Mouse (Mus musculus) granulocyte monocyte progenitor cell, adult 5-6 weeks (primary cell): ENCODE data around the gene Cdiptos. TPM values are rescaled to one million over a fixed set of nuclear protein-coding genes. Genes with fewer than 3 reads are reported as not detected.
A peak's percentile ranks its signal among the peaks of the same experiment; 100 is the strongest.

ENCODE experiments used
- ATAC-seq: replicated peaks from 2 replicates; pipeline ENCODE4 v1.8.0; 2016; ENCODE audit warnings: mild to moderate bottlenecking, moderate TSS enrichment, inconsistent platforms; ENCODE audit not compliant: poor library complexity, severe bottlenecking
- total RNA-seq, 2 experiments: library from RNA; stranded (forward) in 1 of 2; stranded (reverse) in 1 of 2; fragments of 200-712, 200-1000 nt in 1 of 2; fragments of >200 nt in 1 of 2; fragmentation: Nextera tagmentation in 1 of 2; gene quantifications; 2 replicates each; pipeline ENCODE4 v1.2.3; 2014 to 2017

Gene Cdiptos
- total RNA-seq (2014; fragmentation: Nextera tagmentation) (1.1 and 2.7 TPM in 2 replicates), total RNA-seq (2017) (0.26 and 1.1 TPM in 2 replicates)

GRCm38 (mm10) chr7:126975950-126976866, at the start of gene Cdiptos:
TSS of gene Cdiptos (minus strand) at chr7:126976098.
- ATAC-seq = peak; percentile 91

- peak; percentile 30 for ATAC-seq
Observed at GRCm38 (mm10) chr7:127024755-127025555, 49.1 kb upstream of the Cdiptos start.

- ATAC-seq = no peak
Observed at GRCm38 (mm10) chr7:127023896-127024690, 48.2 kb upstream of the Cdiptos start.

GRCm38 (mm10) chr7:127023272-127023691, 47.4 kb upstream of the Cdiptos start:
- no peak for ATAC-seq

GRCm38 (mm10) chr7:127022528-127023271, 46.8 kb upstream of the Cdiptos start:
- no peak for ATAC-seq

GRCm38 (mm10) chr7:127021563-127022527, 45.9 kb upstream of the Cdiptos start:
- no peak for ATAC-seq

DNA sequence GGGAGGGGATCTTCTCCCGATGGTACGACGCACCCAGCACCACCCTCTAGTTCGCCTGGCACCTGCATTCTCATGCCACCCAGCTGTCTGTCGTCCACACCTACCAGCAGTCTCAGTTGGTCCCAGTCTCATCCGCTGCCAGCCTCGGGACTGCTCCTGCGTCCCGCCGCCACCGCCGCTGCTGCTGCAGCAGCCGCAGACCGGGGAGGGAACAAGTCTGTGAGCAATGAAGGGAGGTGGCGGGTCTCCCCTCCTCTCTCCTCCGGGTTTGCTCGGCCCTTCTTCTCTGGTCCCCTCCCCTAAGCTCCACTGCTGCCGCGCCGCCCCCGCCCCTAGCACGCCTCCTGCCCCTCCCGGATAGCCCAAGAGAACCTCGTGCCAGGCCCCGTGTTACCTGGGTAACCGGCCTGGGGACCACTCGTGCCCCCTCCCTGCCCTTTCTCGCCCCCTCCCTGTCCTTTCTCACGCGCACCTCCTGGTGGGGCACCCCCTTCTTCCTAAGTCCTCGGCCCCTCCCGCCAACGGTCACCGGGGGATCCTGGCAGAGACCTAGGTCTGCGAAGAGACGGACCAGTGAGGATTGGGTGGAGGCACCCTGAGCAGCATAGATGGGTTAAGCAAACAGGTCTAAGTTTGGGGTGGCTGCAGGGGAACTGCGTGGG, 45.1 kb upstream of the Cdiptos start, which contains the start of the genes Gm42742 and Prrt2:
Gene Gm42742, minus strand, starts transcription at position 197 of the 662 bp plus-strand sequence.
Gene Prrt2, minus strand, starts transcription at position 311 of the 662 bp plus-strand sequence.
- ATAC-seq = peak; percentile 4; the same call in 1 of the 2 replicates

- ATAC-seq = no peak
Observed at GRCm38 (mm10) chr7:127020491-127020890, 44.6 kb upstream of the Cdiptos start.

- ATAC-seq = no peak
Observed at GRCm38 (mm10) chr7:127020031-127020430, 44.1 kb upstream of the Cdiptos start.

DNA sequence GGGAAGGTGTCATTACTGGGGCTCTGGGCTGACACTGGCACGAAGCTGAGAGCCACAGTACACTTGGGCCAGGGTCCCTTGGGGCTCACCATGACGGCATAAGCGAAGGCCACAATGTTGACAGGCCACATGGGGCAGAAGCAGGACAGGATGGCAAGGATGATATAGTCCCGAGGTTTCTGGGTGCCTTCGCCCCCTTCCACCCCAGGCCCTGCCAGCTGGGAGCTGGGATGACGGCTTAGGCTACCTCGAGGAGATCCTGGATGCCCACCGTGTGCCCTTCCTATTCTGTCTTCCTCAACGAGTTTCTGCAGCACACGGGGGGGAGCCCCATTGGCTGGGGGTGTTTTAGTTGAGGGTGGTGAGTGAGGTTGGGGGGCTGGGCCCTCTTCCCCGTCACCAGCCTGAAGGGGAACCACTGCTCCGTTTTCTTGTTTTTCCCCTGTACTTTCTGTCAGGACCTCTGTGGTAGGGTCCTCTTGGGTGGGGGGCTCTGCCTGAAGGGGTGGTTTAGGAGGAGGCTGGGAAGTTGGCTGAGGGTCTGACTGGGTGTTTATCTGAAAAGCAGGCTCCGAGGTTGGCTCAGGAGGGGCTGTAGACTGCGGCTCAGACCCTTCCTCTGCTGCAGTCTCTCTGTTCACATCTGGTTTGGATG, 43.5 kb upstream of the Cdiptos start:
- ATAC-seq = no peak

GRCm38 (mm10) chr7:127018416-127019305, 42.8 kb upstream of the Cdiptos start:
- ATAC-seq = no peak

- ATAC-seq = no peak
Observed at GRCm38 (mm10) chr7:127017950-127018345, 42.0 kb upstream of the Cdiptos start.

- ATAC-seq = peak; percentile 65
Observed at GRCm38 (mm10) chr7:127016971-127017949, 41.4 kb upstream of the Cdiptos start, which contains the start of gene Pagr1a. TSS of gene Pagr1a (minus strand) at chr7:127017352.

GRCm38 (mm10) chr7:127016486-127016938, 40.6 kb upstream of the Cdiptos start:
- peak; percentile 37 for ATAC-seq

DNA sequence TGATC, 40.4 kb upstream of the Cdiptos start, which contains the start of gene Pagr1b:
Gene Pagr1b, minus strand, starts transcription at position 4 of the 5 bp plus-strand sequence.
- ATAC-seq = no peak
